Mouse (Mus musculus) heart, embryonic 15.5 days (tissue): Measurements from ENCODE around the gene Sod1. TPM values are rescaled to one million over a fixed set of nuclear protein-coding genes. Genes with fewer than 3 reads are reported as not detected.
A peak's percentile ranks its signal among the peaks of the same experiment; 100 is the strongest.

Source experiments
- ATAC-seq: fragments of 200-750 bp; cut with Nextera tagmentation; replicated peaks from 2 replicates; pipeline ENCODE4 v1.8.0; 2017; ENCODE audit warnings: low read depth, moderate TSS enrichment; ENCODE audit not compliant: insufficient number of reproducible peaks, insufficient read depth, low FRiP score
- H3K27ac ChIP-seq: fragments of 300-500 bp; sonication (generic); 2 replicates; pipeline ENCODE4 v1.5.1; 2015; ENCODE audit warnings: mild to moderate bottlenecking, inconsistent platforms
- H3K27me3 ChIP-seq: fragments of 300-500 bp; sonication (generic); 2 replicates; pipeline ENCODE4 v1.6.1; 2015; ENCODE audit warnings: inconsistent platforms
- H3K36me3 ChIP-seq: fragments of 300-500 bp; sonication (generic); 2 replicates; pipeline ENCODE4 v1.6.1; 2015; ENCODE audit warnings: mild to moderate bottlenecking, inconsistent platforms
- H3K4me1 ChIP-seq: fragments of 300-500 bp; sonication (generic); replicated peaks from 2 replicates; pipeline ENCODE4 v1.6.1; 2015; ENCODE audit warnings: inconsistent platforms
- H3K4me2 ChIP-seq: fragments of 300-500 bp; sonication (generic); 2 replicates; pipeline ENCODE4 v1.6.1; 2015; ENCODE audit warnings: inconsistent platforms, mild to moderate bottlenecking, moderate library complexity
- H3K4me3 ChIP-seq: fragments of 300-500 bp; sonication (generic); 2 replicates; pipeline ENCODE4 v1.5.1; 2015; ENCODE audit warnings: mild to moderate bottlenecking, inconsistent platforms
- H3K9ac ChIP-seq: fragments of 300-500 bp; sonication (generic); 2 replicates; pipeline ENCODE4 v1.6.1; 2015; ENCODE audit warnings: mild to moderate bottlenecking, inconsistent platforms
- H3K9me3 ChIP-seq: fragments of 300-500 bp; sonication (generic); replicated peaks from 2 replicates; pipeline ENCODE4 v1.6.1; 2016; ENCODE audit warnings: inconsistent platforms
- WGBS: fragments of 180-500 bp; shearing (Covaris S2); methylation state at CpG from one replicate; pipeline ENCODE4 v1.1.7; 2015; ENCODE audit warnings: mixed read lengths; 5-methylcytosine and 5-hydroxymethylcytosine counted together
- polyA plus RNA-seq: library from polyadenylated mRNA; unstranded; fragments of >200 nt; fragmentation: Nextera tagmentation; extraction: Ambion mirVana; gene quantifications from 2 replicates; pipeline ENCODE4 v1.2.1, GENCODE M21; 2015

Sod1 gene
- polyA plus RNA-seq, 1 experiment from 2014 or later: 835 TPM

DNA sequence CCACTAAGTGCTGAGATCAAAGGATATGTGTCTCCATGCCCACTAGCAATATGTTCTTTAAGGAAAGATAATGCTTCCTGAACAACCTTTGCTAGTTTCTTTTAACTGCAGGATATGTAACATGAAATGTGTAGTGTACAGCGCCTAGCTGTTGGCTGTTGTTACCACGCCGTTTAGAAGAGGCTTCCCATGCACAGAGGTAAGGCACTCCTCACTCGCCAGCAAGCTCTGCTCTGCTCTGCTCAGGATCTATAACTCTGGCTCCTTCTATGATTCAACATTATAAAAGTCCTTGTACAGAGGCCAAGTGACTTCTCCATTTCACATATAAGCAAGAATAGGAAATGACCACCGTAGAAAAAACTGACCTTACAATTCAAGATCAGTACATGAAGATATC lies 39.1 kb downstream of the Sod1 start:
- Histone ChIP-seq H3K36me3 (peaks cover 39% of the 10 kb centered on the region), H3K9me3 (no peaks in the 10 kb centered on the region), H3K27me3 (no peaks in the 10 kb centered on the region), H3K9ac (no peak overlapping the region), H3K4me3 (no peak overlapping the region), H3K4me1 (peaks cover 3% of the 10 kb centered on the region), H3K4me2 (no peak overlapping the region), H3K27ac (no peak overlapping the region)
- WGBS: 78% methylated on average over 5 of the region's 5 CpGs
- ATAC-seq: no peak

DNA sequence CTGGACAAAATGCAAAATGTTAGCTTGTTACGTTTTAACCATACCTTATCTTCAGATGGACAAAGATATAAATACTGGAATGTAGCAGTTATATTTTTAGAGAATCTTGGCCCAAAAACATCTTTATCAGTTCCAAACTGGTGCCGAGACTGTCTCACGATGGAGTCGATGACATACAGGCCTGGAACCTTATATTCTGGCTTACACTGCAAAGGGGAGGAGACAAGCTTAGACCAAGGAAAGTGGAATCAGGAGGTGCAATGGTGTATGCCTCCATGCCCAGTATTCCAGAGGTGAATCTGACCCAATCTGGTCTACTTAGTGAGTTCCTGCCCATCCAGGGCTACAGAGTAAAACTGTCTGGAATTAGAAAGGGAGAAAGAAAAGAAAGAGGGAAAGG lies 39.5 kb downstream of the Sod1 start:
- H3K4me1 ChIP-seq: peaks cover 5% of the 10 kb centered on the region
- H3K27me3 ChIP-seq: no peaks in the 10 kb centered on the region
- WGBS: 53% methylated on average over 4 of the region's 4 CpGs
- ATAC-seq: no peak
- H3K9ac ChIP-seq: no peak overlapping the region
- no peak overlapping the region for H3K4me3 ChIP-seq
- H3K36me3 ChIP-seq: peaks cover 39% of the 10 kb centered on the region
- no peak overlapping the region for H3K4me2 ChIP-seq
- H3K9me3 ChIP-seq: no peaks in the 10 kb centered on the region
- no peak overlapping the region for H3K27ac ChIP-seq

DNA sequence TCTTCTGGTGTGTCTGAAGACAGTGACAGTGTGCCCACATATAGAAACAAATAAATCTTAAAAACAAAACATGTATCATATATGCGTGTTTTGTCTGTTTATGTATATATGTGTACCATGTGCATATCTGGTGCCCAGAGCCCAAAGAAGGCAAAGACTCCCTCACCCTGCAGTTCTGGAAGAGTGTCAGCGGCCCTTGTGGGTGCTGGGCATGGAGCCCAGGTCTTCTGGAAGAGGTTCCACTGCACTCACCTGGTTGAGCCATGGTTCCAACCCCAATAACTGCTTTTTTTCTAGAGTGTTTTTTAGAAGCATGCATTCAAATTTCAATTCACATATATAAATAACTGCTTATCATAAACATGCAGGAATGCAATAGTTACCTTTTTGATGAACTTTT lies 41.2 kb downstream of the Sod1 start:
- peaks cover 17% of the 10 kb centered on the region for H3K4me1 ChIP-seq
- no peak for ATAC-seq
- no peak overlapping the region for H3K9ac ChIP-seq
- peaks cover 30% of the 10 kb centered on the region for H3K36me3 ChIP-seq
- no peak overlapping the region for H3K4me2 ChIP-seq
- H3K27ac ChIP-seq: no peak overlapping the region
- H3K9me3 ChIP-seq: no peaks in the 10 kb centered on the region
- 95% methylated on average over 2 of the region's 2 CpGs for WGBS
- H3K27me3 ChIP-seq: no peaks in the 10 kb centered on the region
- H3K4me3 ChIP-seq: no peak overlapping the region

DNA sequence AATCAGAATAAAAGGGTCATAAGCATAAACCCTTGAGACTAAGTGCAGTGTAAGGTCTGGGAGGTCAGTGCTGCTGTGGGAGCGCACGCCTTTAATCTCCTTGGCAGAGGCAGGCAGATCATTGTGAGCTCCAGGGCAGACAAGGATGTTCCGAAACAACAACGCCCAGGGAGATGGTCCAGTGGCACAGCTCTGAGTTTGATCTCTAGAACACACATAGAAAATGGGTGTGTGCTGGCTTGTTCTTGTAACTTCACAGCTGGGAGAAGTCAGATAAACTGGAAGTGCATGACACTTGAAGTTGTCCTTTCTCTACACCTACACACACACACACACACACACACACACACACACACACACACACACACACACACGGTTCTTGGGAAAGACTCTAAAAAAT lies 43.5 kb downstream of the Sod1 start:
- H3K4me3 ChIP-seq: no peak overlapping the region
- H3K9ac ChIP-seq: no peak overlapping the region
- WGBS: 63% methylated on average over 5 of the region's 5 CpGs
- no peak overlapping the region for H3K4me2 ChIP-seq
- no peak overlapping the region for H3K27ac ChIP-seq
- no peak for ATAC-seq
- H3K9me3 ChIP-seq: no peaks in the 10 kb centered on the region
- peaks cover 15% of the 10 kb centered on the region for H3K36me3 ChIP-seq
- H3K27me3 ChIP-seq: no peaks in the 10 kb centered on the region
- H3K4me1 ChIP-seq: peaks cover 29% of the 10 kb centered on the region

DNA sequence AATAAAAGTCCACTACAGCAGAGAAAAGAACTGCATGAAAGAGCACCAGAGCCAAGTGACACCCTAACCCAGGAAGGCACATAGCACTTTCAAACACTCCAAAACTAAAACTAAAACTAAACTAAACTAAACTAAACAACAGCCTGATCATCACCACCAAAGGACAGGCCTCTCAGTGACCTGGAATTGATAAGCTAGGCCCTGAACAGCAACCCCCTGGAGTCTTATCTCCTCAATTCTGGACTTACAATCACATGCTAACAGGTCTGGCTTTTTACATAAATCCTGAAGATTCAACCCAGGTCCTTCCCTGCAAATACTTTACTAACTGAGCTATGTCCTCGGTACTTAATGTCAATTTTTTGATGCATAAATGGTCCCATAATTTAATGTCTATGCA lies 44.6 kb downstream of the Sod1 start:
- H3K36me3 ChIP-seq: peaks cover 8% of the 10 kb centered on the region
- H3K27me3 ChIP-seq: no peaks in the 10 kb centered on the region
- H3K4me2 ChIP-seq: no peak overlapping the region
- no peak overlapping the region for H3K9ac ChIP-seq
- peak overlapping the region; percentile 17; the same call in 1 of the 2 replicates for H3K27ac ChIP-seq
- peaks cover 32% of the 10 kb centered on the region for H3K4me1 ChIP-seq
- no peak for ATAC-seq
- H3K4me3 ChIP-seq: no peak overlapping the region
- 56% methylated on average over 1 of the region's 1 CpGs for WGBS
- H3K9me3 ChIP-seq: no peaks in the 10 kb centered on the region

DNA sequence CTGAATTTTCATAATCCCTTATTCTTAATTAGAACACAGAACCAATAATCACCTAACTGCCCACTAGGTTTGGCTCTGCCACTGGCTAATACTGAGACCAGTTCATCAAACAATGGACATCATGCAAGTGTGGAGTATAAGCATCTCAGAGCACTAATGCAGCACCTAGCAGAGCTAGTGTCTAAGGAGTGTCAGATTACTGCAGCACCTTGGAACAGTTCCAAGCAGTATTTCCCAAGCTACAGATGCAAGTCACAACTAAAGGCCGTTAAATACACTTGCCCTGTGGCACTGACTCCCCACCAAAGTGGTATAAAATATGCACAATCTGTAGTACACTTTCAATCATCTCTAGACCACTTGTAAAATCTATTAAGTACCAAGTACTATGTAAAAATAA lies 46.0 kb downstream of the Sod1 start:
- 12% methylated on average over 1 of the region's 1 CpGs for WGBS
- peaks cover 32% of the 10 kb centered on the region for H3K4me1 ChIP-seq
- H3K27me3 ChIP-seq: no peaks in the 10 kb centered on the region
- peaks cover 3% of the 10 kb centered on the region for H3K36me3 ChIP-seq
- H3K4me3 ChIP-seq: no peak overlapping the region
- H3K9me3 ChIP-seq: no peaks in the 10 kb centered on the region
- no peak overlapping the region for H3K9ac ChIP-seq
- H3K27ac ChIP-seq: no peak overlapping the region
- no peak overlapping the region for H3K4me2 ChIP-seq
- no peak for ATAC-seq

DNA sequence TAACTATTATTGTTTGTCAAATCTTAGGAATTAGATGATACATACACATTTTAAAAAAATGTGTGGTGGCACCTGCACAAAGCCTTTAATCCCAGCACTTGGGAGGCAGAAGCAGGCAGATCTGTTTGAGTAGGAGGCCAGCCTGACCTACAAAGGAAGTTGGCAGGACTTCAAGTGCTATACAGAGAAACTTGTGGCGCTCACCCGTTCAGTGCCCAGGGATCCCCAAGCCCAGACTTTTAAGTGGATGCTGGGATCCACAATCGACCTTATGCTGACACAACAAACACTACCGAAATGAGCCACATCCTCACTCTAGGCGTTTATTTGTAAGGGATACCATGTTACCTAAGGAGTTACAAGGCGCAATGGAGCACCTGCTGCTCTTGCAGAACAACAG lies 55.0 kb downstream of the Sod1 start:
- no peaks in the 10 kb centered on the region for H3K27me3 ChIP-seq
- no peak for ATAC-seq
- H3K4me3 ChIP-seq: no peak overlapping the region
- H3K36me3 ChIP-seq: no peaks in the 10 kb centered on the region
- peaks cover 26% of the 10 kb centered on the region for H3K4me1 ChIP-seq
- H3K27ac ChIP-seq: no peak overlapping the region
- WGBS: 66% methylated on average over 6 of the region's 6 CpGs
- H3K4me2 ChIP-seq: no peak overlapping the region
- no peak overlapping the region for H3K9ac ChIP-seq
- H3K9me3 ChIP-seq: no peaks in the 10 kb centered on the region

Other genes with a start within 250 kb of the Sod1 start
- 7.6 and 8.1 TPM in 2 replicates for gene Tiam1, start 77.0 kb upstream of the Sod1 start, polyA plus RNA-seq
- gene Scaf4, start 63.7 kb downstream of the Sod1 start, polyA plus RNA-seq: 15.5 and 21.6 TPM in 2 replicates
- gene Hunk, start 165.3 kb downstream of the Sod1 start, polyA plus RNA-seq: 7.2 and 9.8 TPM in 2 replicates